Mouse (Mus musculus) CH12.LX (cell line): Measurements from ENCODE around the gene Hspb7. TPM values are rescaled to one million over a fixed set of nuclear protein-coding genes. Genes with fewer than 3 reads are reported as not detected.

ENCODE experiments used
- DNase-seq: peaks from one replicate; pipeline ENCODE4 v3.0.0-alpha.2; 2013; ENCODE audit errors: extremely low read depth
- H3K27ac ChIP-seq: 2 replicates; pipeline ENCODE4 v1.5.1; 2012; ENCODE audit warnings: low read depth, mild to moderate bottlenecking, control low read depth, moderate library complexity; ENCODE audit not compliant: insufficient read depth
- H3K27me3 ChIP-seq: replicated peaks from 2 replicates; pipeline ENCODE3; 2012; ENCODE audit warnings: inconsistent platforms
- H3K36me3 ChIP-seq, 2 experiments: replicated peaks in 1 of 2; 2 replicates each; pipeline versions ENCODE3 to v1.6.1; 2012; ENCODE audit warnings: inconsistent platforms in 1 of 2, low read length in 1 of 2, mild to moderate bottlenecking in 1 of 2, mixed read lengths in 1 of 2, moderate library complexity in 1 of 2; ENCODE audit not compliant: control insufficient read depth in 1 of 2, insufficient read depth in 1 of 2
- H3K4me1 ChIP-seq, 2 experiments: 2 replicates each; pipeline ENCODE4 v1.6.1; 2012; ENCODE audit warnings: inconsistent platforms in 1 of 2, moderate library complexity in 1 of 2; ENCODE audit not compliant: insufficient read depth in 2 of 2, control insufficient read depth in 1 of 2
- H3K4me2 ChIP-seq: 2 replicates; pipeline ENCODE4 v1.6.1; 2012; ENCODE audit warnings: low read depth, mild to moderate bottlenecking, control low read depth; ENCODE audit not compliant: poor library complexity, insufficient read depth, severe bottlenecking
- H3K4me3 ChIP-seq, 3 experiments: fragments of 150-350 bp in 1 of 3; sonication (generic) in 1 of 3; replicated peaks in 1 of 3; 2 replicates each; pipeline versions ENCODE3 to v1.5.1; 2011 to 2012; ENCODE audit warnings: low read depth in 2 of 3, low read length in 2 of 3, mild to moderate bottlenecking in 2 of 3, moderate library complexity in 2 of 3, control low read depth in 1 of 3, improper control_type of control experiment in 1 of 3, inconsistent platforms in 1 of 3, mixed read lengths in 1 of 3; ENCODE audit not compliant: poor library complexity in 1 of 3
- H3K79me2 ChIP-seq: replicated peaks from 2 replicates; pipeline ENCODE4 v1.6.1; 2012; ENCODE audit warnings: mild to moderate bottlenecking, moderate library complexity; ENCODE audit not compliant: control insufficient read depth, poor library complexity, insufficient read depth, severe bottlenecking; ENCODE audit errors: extremely low read depth
- H3K9ac ChIP-seq: 2 replicates; pipeline ENCODE4 v1.6.1; 2012; ENCODE audit warnings: low read depth, mild to moderate bottlenecking, control low read depth, moderate library complexity; ENCODE audit not compliant: insufficient read depth
- H3K9me3 ChIP-seq: replicated peaks from 2 replicates; pipeline ENCODE3; 2012; ENCODE audit warnings: low read length, inconsistent platforms, mixed read lengths
- CHD1 ChIP-seq: IDR thresholded peaks from 2 replicates; pipeline ENCODE4 v1.6.1; 2012; ENCODE audit warnings: low read depth, low read length, improper control_type of control experiment, inconsistent platforms
- CHD2 ChIP-seq: IDR thresholded peaks from 2 replicates; pipeline ENCODE4 v1.6.1; 2011; ENCODE audit warnings: low read length, improper control_type of control experiment
- CTCF ChIP-seq, 2 experiments: IDR thresholded peaks in 1 of 2; conservative IDR thresholded peaks in 1 of 2; 2 replicates each; pipeline ENCODE4 v1.5.1; 2011 to 2012; ENCODE audit warnings: low read depth in 2 of 2, low read length in 2 of 2, improper control_type of control experiment in 1 of 2, inconsistent platforms in 1 of 2, mild to moderate bottlenecking in 1 of 2, moderate library complexity in 1 of 2
- E2F4 ChIP-seq: IDR thresholded peaks from 2 replicates; pipeline ENCODE4 v1.6.1; 2011; ENCODE audit warnings: low read depth, low read length, improper control_type of control experiment; ENCODE audit not compliant: insufficient replicate concordance
- ELF1 ChIP-seq: IDR thresholded peaks from 2 replicates; pipeline ENCODE4 v1.6.1; 2014; ENCODE audit warnings: low read depth, mild to moderate bottlenecking, inconsistent platforms, low read length, improper control_type of control experiment
- EP300 ChIP-seq: IDR thresholded peaks from 2 replicates; pipeline ENCODE4 v1.6.1; 2011; ENCODE audit warnings: low read length, improper control_type of control experiment
- GABPA ChIP-seq: IDR thresholded peaks from 2 replicates; pipeline ENCODE4 v1.6.1; 2012; ENCODE audit warnings: low read depth, low read length, improper control_type of control experiment, inconsistent platforms; ENCODE audit not compliant: insufficient replicate concordance
- HCFC1 ChIP-seq: IDR thresholded peaks from 2 replicates; pipeline ENCODE4 v1.6.1; 2012; ENCODE audit warnings: low read depth, mild to moderate bottlenecking, inconsistent platforms, low read length, improper control_type of control experiment
- JUND ChIP-seq: conservative IDR thresholded peaks from 2 replicates; pipeline ENCODE4 v1.6.1; 2011; ENCODE audit warnings: low read depth, low read length, improper control_type of control experiment
- KAT2A ChIP-seq: IDR thresholded peaks from 2 replicates; pipeline ENCODE4 v1.6.1; 2012; ENCODE audit warnings: low read length, improper control_type of control experiment, inconsistent platforms; ENCODE audit not compliant: insufficient replicate concordance
- MAX ChIP-seq: IDR thresholded peaks from 2 replicates; pipeline ENCODE4 v1.6.1; 2011; ENCODE audit warnings: low read length, improper control_type of control experiment
- MEF2A ChIP-seq: IDR thresholded peaks from 2 replicates; pipeline ENCODE4 v1.6.1; 2014; ENCODE audit warnings: low read depth, mild to moderate bottlenecking, inconsistent platforms, low read length, improper control_type of control experiment, borderline replicate concordance
- MYC ChIP-seq: IDR thresholded peaks from 2 replicates; pipeline ENCODE4 v1.6.1; 2011; ENCODE audit warnings: low read depth, mild to moderate bottlenecking, improper control_type of control experiment, low read length
- PAX5 ChIP-seq: IDR thresholded peaks from 2 replicates; pipeline ENCODE4 v1.6.1; 2012; ENCODE audit warnings: low read length, inconsistent platforms, mixed read lengths
- POLR2AphosphoS2 ChIP-seq: IDR thresholded peaks from 2 replicates; pipeline ENCODE4 v1.6.1; 2011; ENCODE audit warnings: low read depth, low read length, improper control_type of control experiment
- RAD21 ChIP-seq: IDR thresholded peaks from 2 replicates; pipeline ENCODE4 v1.6.1; 2011; ENCODE audit warnings: low read depth, mild to moderate bottlenecking, low read length, improper control_type of control experiment, moderate library complexity
- SIN3A ChIP-seq: IDR thresholded peaks from 2 replicates; pipeline ENCODE4 v1.6.1; 2012; ENCODE audit warnings: low read length, improper control_type of control experiment, inconsistent platforms
- SMC3 ChIP-seq: IDR thresholded peaks from 2 replicates; pipeline ENCODE4 v1.6.1; 2011; ENCODE audit warnings: low read depth, low read length, improper control_type of control experiment
- TBP ChIP-seq: conservative IDR thresholded peaks from 2 replicates; pipeline ENCODE4 v1.6.1; 2011; ENCODE audit warnings: low read depth, low read length, improper control_type of control experiment
- TCF12 ChIP-seq: IDR thresholded peaks from 2 replicates; pipeline ENCODE4 v1.6.1; 2014; ENCODE audit warnings: low read depth, mild to moderate bottlenecking, inconsistent platforms, low read length, improper control_type of control experiment
- USF1 ChIP-seq: IDR thresholded peaks from 2 replicates; pipeline ENCODE4 v1.6.1; 2014; ENCODE audit warnings: low read depth, mild to moderate bottlenecking, inconsistent platforms, low read length, improper control_type of control experiment
- USF2 ChIP-seq: conservative IDR thresholded peaks from 2 replicates; pipeline ENCODE4 v1.6.1; 2011; ENCODE audit warnings: low read depth, low read length, improper control_type of control experiment
- ZC3H11A ChIP-seq: IDR thresholded peaks from 2 replicates; pipeline ENCODE4 v1.6.1; 2012; ENCODE audit warnings: low read depth, mild to moderate bottlenecking, inconsistent platforms, low read length, improper control_type of control experiment
- dilution Hi-C: fragments of 300-500 bp; cut with MboI; formaldehyde crosslinking; loops from 2 replicates; pipeline ENCODE4 v1.14.3; 2020; ENCODE audit warnings: low sequenced_read_pairs; ENCODE audit not compliant: extremely low pct_unique_long_range_greater_than_20kb, extremely low pct_ligation_motif_present
- in situ Hi-C: fragments of 300-500 bp; cut with MboI; formaldehyde crosslinking; loops from 3 replicates; pipeline ENCODE4 v1.14.3; 2019; ENCODE audit warnings: low sequenced_read_pairs, low pct_ligation_motif_present, low pct_unique_long_range_greater_than_20kb, mixed read lengths
- polyA plus RNA-seq: library from polyadenylated mRNA; unstranded; fragments of >175 nt; gene quantifications from 2 replicates; pipeline ENCODE4 v1.2.1, GENCODE M21; 2012; ENCODE audit warnings: low read depth; ENCODE audit not compliant: insufficient read length
- total RNA-seq, 2 experiments: library from RNA; depleted of rRNA; stranded (reverse); fragments of 300-350 nt in 1 of 2; fragments of >200 nt in 1 of 2; gene quantifications; 2 replicates each; pipeline ENCODE4 v1.2.3; 2012 to 2014

The Hspb7 gene
- total and polyA plus RNA-seq, 3 experiments: 0.04 TPM; not detected in 2

DNA sequence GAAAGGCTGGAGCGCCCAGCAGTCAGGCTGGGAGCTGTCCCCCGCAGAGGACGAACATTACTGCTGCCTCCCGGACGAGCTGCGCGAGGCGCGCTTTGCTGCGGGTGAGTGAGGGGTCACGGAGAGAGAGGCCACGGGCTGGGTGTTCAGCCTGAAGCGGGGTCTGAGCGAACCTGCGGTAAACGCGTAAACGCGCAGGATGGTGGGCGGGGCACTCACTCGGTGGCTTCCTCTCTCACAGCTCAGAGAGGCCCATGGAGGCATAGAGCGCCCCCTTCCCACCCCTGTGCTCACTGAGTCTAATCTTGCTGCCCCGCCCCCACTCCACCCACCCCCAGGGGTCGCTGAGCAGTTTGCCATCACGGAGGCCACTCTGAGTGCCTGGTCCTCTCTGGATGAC lies 38.2 kb upstream of the Hspb7 start:
- Histone ChIP-seq H3K27ac (no peak overlapping the region), H3K9me3 (no peaks in the 10 kb centered on the region), H3K4me2 (no peak overlapping the region), H3K36me3 (no peaks in the 10 kb centered on the region), H3K4me1 (peaks cover 3 to 4% of the 10 kb centered on the region in 2 experiments; a peak in 2 of 4 replicates), H3K79me2 (no peaks in the 10 kb centered on the region), H3K27me3 (peaks cover 63% of the 10 kb centered on the region), H3K9ac (no peak overlapping the region), H3K4me3 (no peak overlapping the region)
- no peak for TF ChIP-seq MEF2A
- TF ChIP-seq HCFC1: no peak
- TF ChIP-seq RAD21: no peak
- TF ChIP-seq TBP: no peak
- TF ChIP-seq E2F4: no peak
- no peak for TF ChIP-seq ZC3H11A
- no peak for TF ChIP-seq USF2
- no peak for TF ChIP-seq PAX5
- TF ChIP-seq USF1: no peak
- TF ChIP-seq MYC: no peak
- TF ChIP-seq MAX: no peak
- no peak for TF ChIP-seq KAT2A
- no peak for TF ChIP-seq SIN3A
- TF ChIP-seq ELF1: no peak
- no peak for TF ChIP-seq POLR2AphosphoS2
- no peak for TF ChIP-seq CHD1
- TF ChIP-seq GABPA: no peak
- in situ Hi-C loops: no loop called here
- no peak for DNase-seq
- dilution Hi-C loops: no loop called here

DNA sequence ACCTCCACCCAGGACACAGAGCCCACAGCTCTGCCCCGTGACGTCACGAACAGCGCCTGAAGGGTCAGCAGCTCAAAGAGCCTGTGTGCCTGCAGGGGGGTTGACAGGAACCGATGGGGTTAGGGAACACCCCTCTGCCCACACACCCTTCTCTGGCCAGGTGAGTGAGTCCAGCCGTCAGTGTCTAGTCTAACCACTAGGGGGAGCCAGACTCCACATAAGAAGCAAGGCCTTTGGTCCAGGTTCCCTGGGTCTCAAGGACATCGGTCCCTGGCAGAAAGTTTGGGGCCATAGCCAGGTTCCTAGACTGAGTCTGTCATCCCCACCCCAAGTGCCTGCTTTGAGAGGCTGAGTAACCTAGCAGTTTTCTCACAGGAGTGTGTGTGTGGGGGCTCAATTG lies 35.3 kb upstream of the Hspb7 start:
- no peaks in the 10 kb centered on the region for H3K79me2 ChIP-seq
- no peaks in the 10 kb centered on the region for H3K36me3 ChIP-seq
- peak; percentile 74 for DNase-seq
- H3K27ac ChIP-seq: no peak overlapping the region
- H3K4me1 ChIP-seq: peaks cover 3 to 8% of the 10 kb centered on the region in 2 experiments; a peak in 3 of 4 replicates
- H3K9me3 ChIP-seq: no peaks in the 10 kb centered on the region
- in situ Hi-C loops: no loop called here
- dilution Hi-C loops: no loop called here
- H3K4me3 ChIP-seq: no peak overlapping the region
- H3K4me2 ChIP-seq: no peak overlapping the region
- no peak overlapping the region for H3K9ac ChIP-seq
- peaks cover 54% of the 10 kb centered on the region for H3K27me3 ChIP-seq
- TF ChIP-seq RAD21 (peak; percentile 77), CTCF (conservative IDR thresholded peaks at IDR 0.05 in 1 of 2, IDR thresholded peaks at IDR 0.05 in 1 of 2; ENCODE audit: low read depth in 2 of 2, low read length in 2 of 2) (peak; percentile 85 to 91), CHD2 (no peak), TCF12 (no peak), HCFC1 (no peak), JUND (no peak), SMC3 (peak; percentile 40; the same call in 1 of the 2 replicates), EP300 (no peak)
- TF ChIP-seq, all 38 proteins: peak for 3
